Mouse (Mus musculus): ENCODE measurements at regions not wholly inside any gene's neighbourhood (a gene's known extent, or its start where the extent isn't known, plus 50 kb on each side); places are given as distances from the start of the nearest gene placed in this dataset.
A peak's percentile ranks its signal among the peaks of the same experiment; 100 is the strongest.

DNA sequence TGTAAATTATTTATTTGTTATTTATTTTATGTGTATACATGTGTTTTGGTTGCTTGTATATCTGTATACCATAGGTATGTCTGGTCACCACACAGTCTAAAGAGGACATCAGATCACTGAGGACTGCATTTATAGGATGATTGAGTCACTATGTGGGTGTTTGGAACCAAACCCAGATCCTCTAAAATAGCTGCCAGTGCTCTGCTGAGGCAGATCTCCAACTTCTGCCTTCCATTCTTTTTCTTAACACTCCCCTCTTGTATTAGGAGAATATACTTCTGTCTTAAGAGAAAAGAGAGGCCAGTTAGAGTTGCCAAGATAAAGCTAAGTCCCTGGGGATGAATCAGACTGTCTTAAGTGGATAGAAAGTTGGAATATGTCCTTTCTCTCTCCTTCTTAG is 424.2 kb downstream of the Cntn6 start:
- DNase-seq: no peak

DNA sequence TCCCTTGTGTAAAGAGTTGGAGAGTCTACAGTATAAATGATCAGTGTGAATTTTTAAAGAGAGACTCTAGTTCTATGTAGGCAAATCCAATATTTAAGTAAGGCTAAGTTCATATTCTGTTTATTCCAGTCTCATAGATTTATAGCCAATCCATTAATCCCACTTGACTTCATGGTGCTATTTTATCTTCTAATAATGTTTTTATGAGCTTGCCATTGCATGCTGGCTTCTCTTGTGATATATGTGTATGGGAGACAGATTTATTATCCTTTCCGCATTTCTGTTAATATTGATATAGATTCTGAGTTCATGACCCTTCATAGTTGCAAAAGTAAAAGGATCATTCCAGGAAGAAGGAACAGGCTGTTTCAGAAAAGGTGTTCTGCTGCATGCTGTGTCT is 430.0 kb downstream of the Cntn6 start:
- no peak for DNase-seq

DNA sequence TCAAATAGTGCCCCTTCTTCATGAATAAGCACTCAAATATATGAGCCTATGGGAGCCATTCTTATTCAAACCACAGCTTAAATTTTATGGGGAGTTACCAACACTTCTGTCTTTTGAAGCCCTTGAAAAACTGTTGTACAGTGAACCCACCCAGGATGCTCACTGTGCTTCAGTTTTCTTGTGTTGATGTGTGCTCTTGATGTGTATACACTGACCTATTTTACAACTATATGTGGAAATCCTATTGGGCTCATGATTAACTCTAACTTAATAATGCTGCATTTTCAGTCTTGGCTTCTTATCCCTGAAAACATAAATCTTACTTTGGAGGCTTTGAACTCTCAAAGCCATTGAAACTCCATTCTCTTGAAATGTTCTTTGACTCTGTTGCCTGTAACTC is 433.5 kb downstream of the Cntn6 start:
- DNase-seq: no peak

DNA sequence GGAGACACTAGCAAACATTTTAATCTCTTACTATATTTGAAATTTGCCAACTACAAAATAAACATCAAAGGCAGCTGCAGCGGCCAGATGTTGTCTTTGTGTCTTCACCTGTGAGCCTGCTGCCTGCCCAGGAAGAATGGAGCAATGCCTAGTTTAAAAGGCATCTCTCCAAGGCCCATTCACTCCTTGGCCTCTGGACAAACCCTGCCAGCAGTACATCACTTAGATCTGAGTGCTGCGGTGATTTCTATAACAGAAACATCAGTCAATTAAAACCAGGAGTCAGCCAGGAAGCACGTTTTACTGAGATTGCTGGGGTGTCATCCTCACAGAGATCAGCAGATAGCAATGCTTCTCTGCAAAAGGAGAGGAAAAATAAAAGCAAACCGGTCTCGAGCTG is 437.7 kb downstream of the Cntn6 start:
- no peak for DNase-seq

DNA sequence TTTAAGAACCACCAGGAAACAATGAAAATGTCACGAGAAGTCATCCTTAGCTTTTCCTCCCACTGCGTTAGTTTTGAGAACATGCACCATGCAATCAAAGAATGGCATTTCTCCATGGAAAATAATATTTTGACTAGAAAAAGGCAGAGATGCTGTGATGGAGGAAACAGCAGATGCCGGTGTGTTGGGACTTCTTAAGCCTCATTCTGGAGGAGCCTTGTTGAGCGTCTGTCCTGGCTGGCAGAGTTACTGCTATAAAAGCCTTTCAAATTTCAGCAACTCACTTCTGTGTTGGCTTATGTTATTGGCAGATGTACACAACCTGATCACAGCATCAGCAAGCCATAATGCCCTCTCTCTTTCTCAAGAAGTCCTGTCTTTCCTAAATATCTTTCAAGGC is 439.6 kb downstream of the Cntn6 start:
- no peak for DNase-seq

DNA sequence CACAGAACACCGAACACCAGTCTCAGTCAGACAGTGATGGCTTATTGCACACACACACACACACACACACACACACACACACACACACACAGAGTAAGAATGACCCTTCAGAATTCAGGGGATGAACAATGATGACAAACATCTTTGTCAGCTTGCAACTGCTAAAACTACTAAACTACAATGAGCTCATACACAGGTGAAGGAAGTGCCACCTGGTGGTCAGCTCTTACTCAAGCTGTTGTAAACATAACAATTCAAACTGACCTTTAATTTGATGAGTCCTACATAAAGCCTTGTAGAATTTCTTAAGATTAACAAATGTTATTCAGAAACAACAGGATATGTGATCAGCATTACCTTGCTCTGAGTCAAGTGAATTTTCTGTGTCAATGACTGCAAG is 446.5 kb downstream of the Cntn6 start:
- peak in 1 of 2 experiments; percentile 4 for DNase-seq

DNA sequence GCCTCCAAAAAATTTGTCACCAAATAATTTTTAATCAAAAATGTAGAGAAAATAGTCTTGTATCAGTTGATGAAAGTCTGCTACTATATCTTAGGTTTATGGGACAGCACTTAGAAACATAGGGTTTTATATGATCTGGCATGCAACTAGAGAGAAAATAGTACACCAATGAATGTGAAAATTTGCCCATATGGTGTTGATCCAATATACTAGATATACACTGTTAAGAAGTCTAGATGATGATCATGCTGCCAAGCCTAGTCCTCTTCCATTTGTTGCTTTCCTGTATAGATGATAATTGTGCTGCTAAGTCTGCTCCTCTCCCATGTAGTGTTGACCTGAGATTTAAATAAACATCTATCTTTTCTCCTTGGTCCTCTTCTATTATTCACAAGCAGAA is 481.9 kb downstream of the Cntn6 start:
- DNase-seq: no peak

DNA sequence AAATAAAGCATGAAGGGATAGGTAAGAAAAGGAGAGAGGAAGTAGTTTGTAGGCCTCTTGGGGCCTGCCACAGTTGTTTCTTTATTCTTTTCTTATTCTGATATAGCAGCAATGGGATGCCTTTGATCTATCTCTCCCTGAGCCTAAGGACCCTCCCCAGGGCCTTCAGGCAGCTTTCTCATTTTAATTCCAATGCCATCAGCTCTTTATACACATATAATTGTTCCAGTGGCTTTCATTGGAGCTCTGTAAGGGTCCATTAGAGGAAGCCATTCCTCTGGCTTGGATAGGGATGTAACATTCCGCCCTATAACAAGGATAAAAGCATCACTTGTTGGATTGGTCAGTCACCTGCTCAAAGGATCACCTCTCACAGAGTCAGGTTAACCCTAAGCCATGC is 491.6 kb downstream of the Cntn6 start:
- no peak for DNase-seq

DNA sequence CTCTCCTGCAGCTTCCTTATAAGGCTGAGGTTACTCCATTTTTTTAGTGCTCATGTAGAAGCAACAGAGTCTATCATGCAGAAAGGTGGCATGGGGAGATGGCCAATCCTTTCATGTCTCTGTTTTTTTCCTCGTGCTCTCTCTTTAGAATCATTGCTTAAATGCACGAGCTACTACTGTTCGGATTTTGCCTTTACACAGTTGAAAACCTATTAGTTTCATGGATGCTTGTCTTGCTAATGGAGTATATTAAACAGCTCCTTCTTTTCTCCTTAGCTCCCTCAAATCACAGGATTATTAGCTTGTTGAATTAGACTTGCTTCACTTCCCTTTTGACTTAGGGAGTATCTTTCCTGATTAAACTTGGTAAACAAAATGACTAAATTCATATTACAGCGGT is 497.3 kb downstream of the Cntn6 start:
- no peak for DNase-seq

DNA sequence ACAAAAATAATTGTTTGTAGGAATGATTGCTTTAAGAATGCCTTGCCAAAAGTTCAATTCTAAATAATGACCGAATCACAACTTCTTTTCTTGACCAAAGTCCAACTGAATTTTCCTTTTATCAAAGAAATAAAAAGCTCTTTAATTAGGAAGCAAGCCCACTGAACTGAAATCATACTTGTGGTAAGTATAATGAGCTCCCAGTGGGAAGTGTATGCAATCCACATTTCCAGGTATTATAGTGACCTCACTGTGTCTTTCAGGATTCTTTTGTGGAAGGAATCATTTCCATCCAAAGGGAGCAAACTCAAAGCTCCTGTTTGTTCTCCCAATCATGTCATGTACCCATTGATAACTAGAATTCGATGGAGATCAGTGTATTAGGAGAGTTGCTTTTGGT is 497.8 kb downstream of the Cntn6 start:
- no peak for DNase-seq

DNA sequence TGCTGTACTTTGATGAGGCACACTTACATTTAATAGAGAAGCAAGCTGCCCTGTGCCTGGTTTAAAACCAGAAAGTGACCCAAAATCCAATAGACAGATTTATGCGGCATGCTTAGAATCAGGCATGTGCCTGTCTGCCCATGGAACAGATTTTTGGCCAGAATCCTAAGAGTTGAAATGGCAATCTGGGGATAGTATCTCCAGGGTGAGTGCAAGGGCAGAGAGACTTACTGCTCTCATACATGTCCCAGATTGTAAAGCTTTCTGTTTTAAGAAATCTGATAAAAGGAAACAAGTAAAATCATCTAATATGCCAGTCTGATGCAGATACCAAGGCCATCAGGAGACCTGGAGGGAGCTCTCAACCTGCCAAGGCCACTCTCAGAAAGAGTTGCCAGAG is 507.0 kb downstream of the Cntn6 start:
- DNase-seq: peak in 1 of 2 experiments; percentile 6

DNA sequence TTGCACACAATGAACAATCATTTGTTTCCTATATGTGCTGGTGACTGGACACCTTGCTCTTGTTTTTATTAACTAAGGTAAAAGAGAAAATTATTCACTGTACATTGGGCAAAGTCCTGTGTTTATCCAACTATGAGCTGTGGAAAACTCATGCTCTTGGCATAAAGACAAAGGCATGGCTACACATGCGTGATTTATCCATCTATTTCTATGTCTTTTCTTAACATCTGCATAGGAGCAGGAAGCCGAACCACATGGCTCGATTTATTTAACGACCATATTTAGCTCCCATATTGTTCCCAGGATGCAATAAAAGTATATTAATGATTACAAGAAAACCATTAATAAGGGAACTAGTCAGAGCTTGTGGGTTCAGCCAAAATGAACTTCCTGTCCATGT is 528.1 kb downstream of the Cntn6 start:
- DNase-seq: no peak

DNA sequence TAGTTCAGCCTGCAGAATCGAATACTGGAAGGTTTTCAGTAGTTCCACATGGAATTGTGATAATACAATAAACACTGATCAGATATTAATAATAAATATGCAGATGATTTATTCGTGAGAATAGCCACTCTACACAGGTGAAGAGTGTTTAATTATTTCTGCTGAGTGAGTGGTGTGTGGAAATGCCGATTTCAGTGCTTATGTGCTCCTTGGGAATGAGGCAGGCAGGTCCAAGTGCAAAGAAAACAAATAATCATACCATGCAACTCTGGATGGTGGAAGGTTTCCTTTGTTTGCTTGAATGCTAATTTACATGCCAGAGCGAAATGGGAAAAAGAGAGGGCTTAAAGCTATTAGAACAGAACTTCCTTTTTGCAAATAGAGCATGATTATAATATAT is 528.6 kb downstream of the Cntn6 start:
- no peak for DNase-seq

DNA sequence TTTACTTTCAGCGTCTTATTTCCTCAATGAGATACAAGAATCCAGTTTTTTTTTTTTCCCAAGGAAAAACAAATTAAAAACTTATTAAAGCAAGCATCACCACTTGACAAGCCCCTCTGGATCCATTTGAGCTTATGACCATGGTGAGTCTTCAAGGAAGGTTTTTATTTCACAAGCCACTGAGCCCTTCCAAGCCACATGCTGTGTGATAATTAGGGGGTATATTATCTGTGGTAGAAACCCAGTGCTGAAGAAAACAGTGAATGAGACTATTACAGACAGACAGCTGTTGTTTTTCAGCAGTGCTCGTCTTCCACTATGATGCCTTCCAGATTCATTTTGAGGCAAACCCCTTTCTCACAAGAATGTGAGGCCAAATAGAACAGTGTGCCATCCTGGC is 573.6 kb downstream of the Cntn6 start:
- no peak for DNase-seq

DNA sequence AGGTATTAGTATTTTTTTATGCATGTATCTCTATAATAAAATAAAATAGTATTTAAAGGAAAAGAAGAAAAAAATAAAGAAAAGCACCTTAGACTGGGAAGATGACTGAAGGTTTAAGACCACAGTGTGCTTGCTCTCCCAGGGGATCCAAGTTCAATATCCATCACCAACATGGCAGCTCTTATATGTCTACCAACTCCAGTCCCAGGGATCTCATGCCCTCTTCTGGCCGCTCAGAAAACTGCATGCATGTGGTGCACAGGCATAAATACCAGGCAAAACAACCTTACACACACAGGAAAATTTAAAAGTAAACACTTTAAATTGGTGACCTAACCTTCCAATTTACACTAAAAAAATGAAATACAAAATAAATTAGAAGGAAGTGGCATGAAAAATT is 586.6 kb upstream of the Cntn4 start:
- DNase-seq: peak; percentile 5 to 15

All from cerebellum, postnatal 36 days (tissue).